Mouse (Mus musculus) kidney, adult 11 months (tissue): ENCODE measurements around the gene Reep3.

Source experiments
- DNase-seq: peaks from one replicate; pipeline ENCODE4 v3.0.0; 2022

The Reep3 gene

DNA sequence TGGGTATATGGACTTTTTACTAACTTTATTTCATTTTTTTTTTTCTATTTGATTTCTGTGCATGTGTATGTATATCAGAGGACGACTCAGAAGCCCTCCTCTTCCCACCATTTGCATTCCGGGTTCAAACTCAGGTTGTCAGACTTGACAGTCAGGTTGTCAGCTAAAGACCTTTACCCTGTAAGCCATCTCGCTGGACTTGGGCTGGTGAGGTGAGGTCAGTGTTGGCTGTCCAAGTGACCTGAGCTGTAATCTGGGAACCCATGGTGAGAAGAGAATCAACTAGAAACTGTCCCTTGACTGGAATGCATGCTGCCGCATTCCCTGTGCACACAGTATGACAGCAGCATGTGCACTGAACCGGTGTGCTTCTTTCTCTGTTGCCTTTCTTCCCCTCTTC lies 12.9 kb upstream of the Reep3 start:
- DNase-seq: no peak

GRCm38 (mm10) chr10:67108096-67108495 lies 11.4 kb upstream of the Reep3 start:
- DNase-seq: no peak

DNA sequence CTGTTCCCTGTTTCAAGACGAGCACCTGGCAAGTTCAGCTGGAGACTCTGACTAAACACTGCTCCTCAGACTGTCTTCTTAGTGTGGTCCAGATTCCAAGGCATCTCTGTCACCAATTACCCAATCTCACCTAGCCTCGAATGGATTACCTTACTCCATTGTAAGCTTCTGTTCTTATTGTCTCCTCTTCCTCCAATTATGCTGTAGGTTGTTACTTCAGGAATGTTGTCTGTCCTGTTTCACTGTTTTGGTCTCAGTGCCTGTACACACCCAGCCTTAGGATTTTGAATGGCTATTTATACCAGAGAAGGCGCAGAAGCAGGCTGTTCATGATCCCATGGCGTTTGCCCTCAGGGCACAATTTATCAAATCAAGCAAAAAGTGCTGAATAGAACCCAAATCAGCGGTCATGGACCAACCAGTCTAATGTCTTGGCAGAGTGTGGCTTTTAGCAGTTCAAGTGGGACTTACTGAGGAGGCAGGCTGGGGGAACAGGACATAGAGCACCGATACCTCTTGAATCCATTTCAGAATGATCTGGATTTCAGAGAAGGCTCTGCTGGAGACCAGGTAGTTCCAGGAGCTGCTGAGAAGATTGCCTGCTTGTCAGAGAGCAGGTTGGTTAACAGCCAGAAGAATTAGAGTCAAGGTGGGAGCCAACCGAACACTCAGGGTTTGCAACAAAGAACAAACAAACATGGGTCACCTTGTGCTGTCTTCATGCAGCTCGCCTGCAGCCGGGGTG lies 10.4 kb upstream of the Reep3 start:
- DNase-seq: peak; percentile 50

DNA sequence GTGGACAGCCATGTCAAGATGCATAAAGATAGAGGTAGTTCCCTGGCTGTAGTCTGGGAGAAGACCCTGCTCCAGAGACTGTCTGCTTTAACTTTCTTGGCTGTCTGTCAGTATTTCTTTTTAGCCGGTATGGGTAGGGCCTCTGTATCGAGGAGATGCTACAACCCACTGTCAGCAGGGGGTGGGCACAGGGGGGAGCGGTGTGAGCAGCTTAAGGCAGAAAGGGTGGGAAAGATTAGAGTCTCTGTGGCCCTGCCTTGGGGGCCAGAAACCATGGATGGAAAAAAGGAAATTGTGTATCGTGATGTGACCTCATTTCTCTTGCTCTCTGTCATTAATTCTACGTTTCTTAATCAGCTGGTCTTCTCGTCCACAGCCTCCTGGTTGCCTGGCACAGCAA lies 9.7 kb upstream of the Reep3 start:
- DNase-seq: no peak

DNA sequence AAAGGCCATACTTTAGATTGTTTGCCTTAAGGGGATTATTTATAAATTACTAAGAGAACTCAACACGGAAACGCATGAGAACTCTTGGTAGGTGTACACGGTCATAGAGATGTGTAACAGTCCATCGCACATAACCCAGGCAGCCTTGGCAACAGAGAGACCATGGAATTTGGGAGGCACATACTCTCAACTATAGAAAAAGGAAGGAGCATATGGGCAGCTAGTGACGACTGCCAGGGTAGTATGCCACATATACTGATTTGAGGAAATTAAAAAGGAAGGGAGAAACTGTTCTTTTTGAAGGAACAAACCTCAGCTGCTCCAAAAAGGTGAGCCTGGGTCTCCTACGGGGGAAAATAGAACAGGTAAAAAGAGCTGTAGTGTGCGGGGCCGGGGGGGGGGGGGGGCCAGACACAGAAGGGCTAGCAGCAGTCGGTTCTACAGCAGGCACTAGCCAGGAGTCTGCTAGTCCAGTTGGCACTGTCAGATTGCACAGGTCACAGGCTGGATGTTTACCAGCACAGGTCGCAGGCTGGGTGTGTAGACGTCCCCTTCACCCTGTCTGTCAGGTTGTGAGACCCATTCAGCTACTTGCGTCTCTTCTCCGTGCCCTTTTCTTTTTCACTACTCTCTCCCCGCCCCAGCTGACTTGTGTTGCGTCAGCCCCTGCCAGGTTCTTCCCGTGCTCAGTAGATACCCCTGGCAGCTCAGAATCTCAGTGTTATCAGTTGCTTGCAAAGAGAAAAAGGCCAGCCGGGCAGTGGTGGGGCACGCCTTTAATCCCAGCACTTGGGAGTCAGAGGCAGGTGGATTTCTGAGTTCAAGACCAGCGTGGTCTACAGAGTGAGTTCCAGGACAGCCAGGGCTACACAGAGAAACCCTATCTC lies 8.8 kb upstream of the Reep3 start:
- no peak for DNase-seq

DNA sequence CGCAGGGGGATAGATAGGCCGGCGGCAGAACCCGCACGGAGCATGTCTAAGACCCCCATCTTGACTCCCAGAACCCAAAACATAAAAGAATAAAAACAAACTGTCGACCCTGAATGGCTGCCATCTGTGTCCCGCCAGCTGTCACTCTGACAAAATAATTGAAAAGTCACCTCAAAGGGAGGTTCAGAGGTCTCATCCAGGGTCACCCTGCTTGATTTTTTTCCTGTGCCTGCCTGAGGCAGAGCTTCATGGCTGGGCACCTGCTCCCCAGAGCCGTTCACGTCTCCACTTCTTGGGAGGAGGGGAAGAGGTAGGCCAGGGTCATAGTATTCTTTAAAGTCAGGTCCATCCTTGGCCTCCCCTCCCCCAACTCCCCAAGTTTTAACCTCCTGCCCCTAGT lies 7.8 kb upstream of the Reep3 start:
- no peak for DNase-seq

- no peak for DNase-seq
Measured at GRCm38 (mm10) chr10:67100831-67101251, 4.1 kb upstream of the Reep3 start.

DNA sequence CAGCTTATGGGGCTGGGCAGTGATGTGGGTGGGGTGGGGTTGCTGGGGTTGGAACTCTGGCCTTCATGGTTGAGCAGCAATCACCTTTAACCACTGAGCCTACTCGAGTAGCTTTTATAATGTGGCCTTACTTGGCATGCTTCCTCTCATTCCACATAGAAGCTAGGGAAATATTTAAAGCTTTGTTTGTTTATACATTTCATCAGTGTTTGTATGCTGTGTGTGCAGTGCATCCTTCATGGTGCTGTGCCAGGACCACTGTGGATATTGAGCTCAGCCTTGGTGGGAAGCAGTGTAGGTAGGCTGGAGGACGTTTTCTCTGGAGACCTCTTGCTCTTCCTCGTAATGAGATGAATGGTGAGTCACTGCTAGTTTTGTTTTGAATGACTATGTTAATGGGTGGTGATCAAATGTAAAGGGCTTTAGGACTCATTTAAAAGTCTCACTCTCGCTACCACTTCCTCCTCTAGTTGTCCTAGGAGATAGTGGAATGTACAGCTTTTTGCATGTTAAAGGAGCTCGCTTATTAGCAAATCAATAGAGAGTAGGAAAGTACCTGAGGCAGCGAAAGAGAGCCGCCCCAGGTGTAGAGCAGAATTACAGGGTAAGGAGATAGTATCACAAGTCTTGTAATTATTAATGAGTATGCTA lies 3.4 kb upstream of the Reep3 start:
- DNase-seq: peak; percentile 59

- no peak for DNase-seq
Measured at GRCm38 (mm10) chr10:67099183-67099929, 2.6 kb upstream of the Reep3 start.

- DNase-seq: peak; percentile 64
Measured at GRCm38 (mm10) chr10:67098408-67099050, 1.8 kb upstream of the Reep3 start.

- no peak for DNase-seq
Measured at GRCm38 (mm10) chr10:67097437-67098150, 849 bp upstream of the Reep3 start.

GRCm38 (mm10) chr10:67095798-67096620 lies 736 bp downstream of the Reep3 start, which contains the start of gene Jmjd1c:
Jmjd1c (plus strand) TSS chr10:67096125.
- DNase-seq: peak; percentile 75

DNA sequence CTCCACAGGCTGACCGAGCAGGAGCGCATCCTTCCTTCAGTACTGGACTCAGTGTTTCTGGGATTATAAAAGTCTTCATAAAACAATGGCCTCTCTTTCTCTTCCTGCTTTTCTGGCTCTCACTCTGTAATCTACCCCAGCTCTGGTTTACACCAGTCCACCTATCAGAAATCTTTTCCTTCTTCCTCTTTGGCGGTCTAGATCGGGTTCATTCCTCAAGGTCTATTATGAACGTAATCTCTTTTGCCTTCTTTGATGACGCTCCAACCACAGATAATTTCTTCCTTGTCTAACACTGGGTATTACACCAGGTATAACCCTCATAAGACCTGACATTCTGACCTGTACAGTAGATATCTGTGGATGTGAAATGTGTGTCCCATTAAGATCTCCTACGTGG lies 1.8 kb downstream of the Reep3 start:
- no peak for DNase-seq

DNA sequence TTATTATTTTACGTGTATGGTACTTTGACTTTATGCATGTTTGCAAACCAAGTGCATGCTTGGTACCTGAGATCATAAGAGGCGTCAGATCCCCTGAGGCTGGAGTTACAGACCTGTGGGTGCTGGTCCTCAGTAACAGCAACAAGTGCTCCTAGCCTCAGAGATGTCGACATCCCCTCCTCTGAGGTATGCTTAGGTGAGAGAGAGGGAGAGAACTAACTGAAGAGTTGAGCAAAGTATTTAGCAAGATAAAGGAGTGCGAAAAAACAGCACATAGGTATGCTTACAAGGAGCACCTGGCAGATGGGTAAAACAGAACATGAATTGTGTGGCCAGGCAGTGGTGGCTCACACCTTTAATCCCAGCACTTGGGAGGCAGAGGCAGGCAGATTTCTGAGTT lies 6.1 kb downstream of the Reep3 start:
- no peak for DNase-seq

DNA sequence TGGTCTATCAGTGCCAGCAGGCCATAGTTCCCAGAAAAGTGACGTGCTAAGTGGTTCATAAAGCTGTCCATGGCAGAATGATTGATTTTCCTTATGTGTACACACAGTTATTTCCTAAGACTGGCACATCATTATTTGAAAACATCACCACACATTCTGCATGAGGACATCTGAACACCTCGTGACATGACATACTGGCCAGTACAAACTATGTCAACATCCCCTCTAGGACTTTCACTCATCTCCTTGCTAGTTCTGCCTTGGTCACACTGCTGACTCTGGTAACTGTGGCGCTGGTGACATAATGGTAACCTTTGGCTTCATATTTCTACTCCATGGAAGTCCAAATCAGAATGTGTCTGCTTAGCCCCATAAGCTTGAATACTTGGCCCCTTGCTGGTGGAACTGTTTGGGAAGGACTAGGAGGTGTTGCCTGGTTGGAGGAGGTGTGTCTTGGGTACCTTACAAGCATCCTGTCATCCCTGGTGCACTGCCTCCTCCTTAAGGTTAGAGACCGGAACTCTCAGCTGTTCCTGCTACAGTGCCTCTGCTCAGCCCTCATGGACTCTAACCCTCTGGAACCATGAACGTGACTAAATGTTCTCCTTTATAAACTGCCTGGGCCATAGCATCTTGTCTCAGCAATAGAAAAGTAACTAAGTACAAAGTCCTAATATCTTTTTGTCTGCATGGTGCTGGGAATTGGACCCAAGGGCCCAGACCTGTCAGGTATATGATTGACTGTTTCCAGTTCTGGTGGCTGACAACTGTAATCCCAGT lies 9.1 kb downstream of the Reep3 start:
- no peak for DNase-seq

DNA sequence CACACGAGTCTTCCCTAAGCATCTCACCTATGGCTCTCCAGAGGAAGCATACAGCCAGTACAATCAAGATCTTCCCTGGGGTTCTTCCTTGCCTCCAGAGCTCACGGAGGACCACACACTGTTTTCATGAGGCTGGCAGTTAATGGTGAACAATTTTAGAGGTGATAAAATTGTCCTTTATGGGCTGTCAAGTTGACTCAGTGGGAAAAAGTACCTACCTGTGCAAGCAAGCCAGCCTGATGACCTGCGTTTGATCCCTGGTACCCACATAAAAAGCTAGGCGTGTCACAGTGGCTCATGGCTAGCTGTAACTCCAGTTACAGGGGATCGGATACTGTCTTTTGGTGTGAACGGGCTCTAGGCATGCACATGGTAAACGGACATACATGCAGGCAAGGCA lies 10.8 kb downstream of the Reep3 start:
- no peak for DNase-seq

DNA sequence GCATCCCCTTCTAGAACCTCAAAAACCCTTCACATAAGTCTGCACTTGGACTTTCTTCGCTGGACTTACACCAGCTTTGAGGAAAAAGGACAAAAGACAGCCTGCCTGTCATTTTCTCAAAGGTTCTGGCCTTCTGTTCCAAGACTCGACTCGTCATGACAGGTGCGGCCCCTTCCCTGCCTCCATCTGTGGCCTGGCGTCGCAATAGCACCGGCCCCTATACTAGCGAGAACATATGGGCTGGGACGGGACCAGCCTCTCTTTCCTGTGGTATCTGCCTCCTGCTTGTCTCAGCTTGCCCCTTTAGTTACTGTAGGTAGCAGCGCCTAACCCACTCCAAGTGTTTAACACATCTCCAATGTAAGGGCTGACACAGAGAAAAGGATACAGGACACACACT lies 11.6 kb downstream of the Reep3 start:
- DNase-seq: no peak

DNA sequence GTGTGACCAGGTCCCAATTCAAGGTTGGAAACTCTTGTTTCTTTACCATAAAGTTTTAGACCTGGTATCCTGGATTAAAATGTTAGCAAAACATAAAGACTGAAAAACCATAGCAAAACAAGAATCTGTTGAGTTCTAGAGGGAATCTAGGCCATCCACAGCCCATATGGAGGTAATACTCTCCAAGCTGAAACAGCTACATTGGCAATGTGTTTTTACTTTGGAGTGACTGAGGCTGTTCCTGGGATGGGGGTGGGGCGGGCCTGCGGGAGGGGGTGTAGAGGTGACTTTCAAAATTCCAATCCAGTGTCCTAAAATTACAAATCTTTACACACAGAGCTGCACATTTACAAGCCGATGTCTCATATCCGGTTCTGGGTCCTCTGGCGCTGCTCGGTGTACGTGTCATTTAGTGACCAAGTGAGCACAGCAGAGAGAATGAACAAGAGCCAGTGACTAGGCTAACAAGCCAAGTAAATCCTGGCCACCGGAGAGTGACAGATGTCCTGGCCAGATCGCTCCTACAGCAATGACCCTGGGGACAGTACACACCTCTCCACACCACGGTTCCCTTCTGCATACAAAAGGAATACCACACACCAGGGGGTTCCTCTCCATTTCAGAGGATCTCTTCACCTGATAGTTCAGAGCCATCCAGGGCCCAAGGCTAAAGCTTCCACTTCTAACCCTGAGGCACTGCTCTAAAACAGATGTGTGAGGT lies 13.1 kb downstream of the Reep3 start:
- DNase-seq: no peak

DNA sequence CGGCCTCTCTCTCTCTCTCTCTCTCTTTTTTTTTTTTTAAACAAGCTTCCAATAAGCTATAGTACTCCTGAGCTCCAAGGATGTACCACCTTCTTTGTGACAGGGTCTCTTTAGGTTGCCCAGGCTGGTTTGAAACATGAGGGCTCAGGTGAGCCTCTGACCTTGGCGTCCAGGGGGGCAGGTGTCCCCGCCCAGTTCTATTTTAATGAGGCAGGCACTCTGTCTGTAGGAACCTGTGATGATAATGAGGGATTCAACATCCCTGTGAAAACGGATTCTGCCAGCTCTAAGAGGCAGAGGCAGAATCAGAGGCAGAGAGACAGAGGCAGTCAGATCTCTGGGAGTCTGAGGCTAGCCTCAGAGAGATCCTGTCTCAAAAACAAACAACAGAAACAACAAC lies 14.2 kb downstream of the Reep3 start:
- no peak for DNase-seq
